Mouse (Mus musculus): ENCODE data around the gene Hck. TPM values are rescaled to one million over a fixed set of nuclear protein-coding genes. Genes with fewer than 3 reads are reported as not detected.

The Hck gene
- polyA plus RNA-seq, 1 experiment from 2014 or later, result 1.1 TPM

DNA sequence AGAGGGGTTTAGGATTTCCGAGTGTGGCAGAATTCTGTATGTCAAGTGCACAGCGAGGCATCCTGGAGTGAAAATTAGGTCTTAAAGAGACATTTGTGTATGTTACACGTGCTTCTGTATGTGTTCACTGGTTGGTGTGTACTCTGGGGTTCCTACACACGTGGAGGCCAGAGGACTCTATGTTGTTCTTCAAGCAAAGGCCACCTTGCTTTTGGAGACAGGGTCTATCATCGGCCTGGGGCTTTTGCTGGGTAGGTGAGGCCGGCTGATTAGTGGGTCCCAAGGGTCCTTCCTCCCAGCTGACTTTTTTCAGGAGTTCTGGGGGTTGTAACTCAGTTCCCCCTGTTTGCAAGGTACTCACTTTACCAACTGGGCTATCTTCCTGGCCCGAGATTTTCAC, 1.3 kb downstream of the Hck start:
- Histone ChIP-seq H3K9me3 (replicated peaks) (no peaks in the 10 kb centered on the region), H3K4me3 (no peak overlapping the region), H3K4me1 (peaks cover 16% of the 10 kb centered on the region), H3K36me3 (ENCODE audit: poor library complexity, severe bottlenecking) (no peaks in the 10 kb centered on the region), H3K4me2 (no peak overlapping the region), H3K27me3 (peaks cover 77% of the 10 kb centered on the region), H3K27ac (no peak overlapping the region), H3K9ac (no peak overlapping the region)
- no peak for ATAC-seq
- WGBS, result 76% methylated on average over 7 of the region's 7 CpGs

GRCm38 (mm10) chr2:153111298-153111697, 3.0 kb downstream of the Hck start:
- Histone ChIP-seq H3K36me3 (ENCODE audit: poor library complexity, severe bottlenecking) (no peaks in the 10 kb centered on the region), H3K9ac (no peak overlapping the region), H3K4me3 (no peak overlapping the region), H3K27me3 (peaks cover 65% of the 10 kb centered on the region), H3K9me3 (replicated peaks) (no peaks in the 10 kb centered on the region), H3K4me1 (peaks cover 16% of the 10 kb centered on the region), H3K4me2 (no peak overlapping the region), H3K27ac (no peak overlapping the region)
- 91% methylated on average over 7 of the region's 7 CpGs for WGBS
- ATAC-seq, result no peak

DNA sequence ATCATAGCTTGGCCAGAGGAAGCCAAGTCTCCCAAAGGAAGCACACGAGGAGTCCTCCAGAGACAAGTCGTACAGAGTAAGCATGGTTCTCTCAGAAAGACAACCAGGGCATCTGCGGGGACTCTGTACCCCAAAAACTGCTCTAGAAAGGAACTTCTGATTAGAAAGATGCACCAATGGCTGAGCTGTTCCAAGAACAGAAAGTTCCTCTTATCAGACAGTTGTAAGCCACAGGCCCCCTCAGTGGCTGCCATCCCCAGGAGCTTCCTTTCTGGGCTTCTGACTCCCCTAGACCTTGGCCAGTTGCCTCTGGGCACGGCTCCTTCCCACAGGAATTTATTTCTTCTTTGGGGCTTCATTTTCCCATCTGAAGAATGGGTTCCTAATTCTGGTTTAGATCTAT, 7.4 kb downstream of the Hck start:
- ATAC-seq, result no peak
- no peak overlapping the region for H3K27ac ChIP-seq
- H3K4me2 ChIP-seq, result no peak overlapping the region
- 87% methylated on average over 4 of the region's 4 CpGs for WGBS
- no peak overlapping the region for H3K4me3 ChIP-seq
- H3K4me1 ChIP-seq, result no peaks in the 10 kb centered on the region
- no peaks in the 10 kb centered on the region for H3K9me3 ChIP-seq (replicated peaks)
- H3K27me3 ChIP-seq, result peaks cover 22% of the 10 kb centered on the region
- H3K9ac ChIP-seq, result no peak overlapping the region
- H3K36me3 ChIP-seq (ENCODE audit: poor library complexity, severe bottlenecking), result no peaks in the 10 kb centered on the region

DNA sequence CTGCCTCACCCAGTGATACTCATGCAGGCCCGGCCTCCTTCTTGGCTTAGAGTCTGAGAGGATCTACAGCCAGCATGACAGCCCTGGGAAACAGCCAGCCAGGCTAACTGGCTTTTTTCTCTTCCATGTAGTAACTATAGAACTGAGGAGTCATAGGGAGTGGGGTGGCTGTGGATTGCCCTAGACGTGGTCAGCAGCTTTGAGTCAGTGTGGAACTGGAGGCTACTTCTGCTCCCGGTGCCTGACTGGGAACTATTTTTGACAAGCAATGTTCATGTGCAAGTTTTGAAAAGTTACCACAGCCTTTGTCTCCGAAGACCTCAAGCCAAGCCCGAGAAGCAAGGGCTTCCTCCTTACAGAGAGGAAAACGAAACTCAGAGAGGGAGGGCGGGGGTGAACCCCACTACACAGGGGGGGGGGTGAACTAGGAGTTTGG, 8.8 kb downstream of the Hck start:
- Histone ChIP-seq H3K4me1 (no peaks in the 10 kb centered on the region), H3K4me2 (no peak overlapping the region), H3K9me3 (replicated peaks) (no peaks in the 10 kb centered on the region), H3K36me3 (ENCODE audit: poor library complexity, severe bottlenecking) (no peaks in the 10 kb centered on the region), H3K9ac (no peak overlapping the region), H3K4me3 (no peak overlapping the region), H3K27me3 (peaks cover 9% of the 10 kb centered on the region; the same call in 1 of the 2 replicates), H3K27ac (no peak overlapping the region)
- no peak for ATAC-seq
- WGBS, result 81% methylated on average over 7 of the region's 7 CpGs

GRCm38 (mm10) chr2:153119488-153119887, 11.2 kb downstream of the Hck start:
- Histone ChIP-seq H3K27ac (no peak overlapping the region), H3K9me3 (replicated peaks) (no peaks in the 10 kb centered on the region), H3K4me2 (no peak overlapping the region), H3K36me3 (ENCODE audit: poor library complexity, severe bottlenecking) (no peaks in the 10 kb centered on the region), H3K27me3 (no peaks in the 10 kb centered on the region; the same call in 1 of the 2 replicates), H3K4me1 (no peaks in the 10 kb centered on the region), H3K4me3 (no peak overlapping the region), H3K9ac (no peak overlapping the region)
- WGBS, result 90% methylated on average over 6 of the region's 6 CpGs
- ATAC-seq, result no peak

- H3K9me3 ChIP-seq (replicated peaks), result no peaks in the 10 kb centered on the region
- H3K27me3 ChIP-seq, result no peaks in the 10 kb centered on the region; the same call in 1 of the 2 replicates
- H3K27ac ChIP-seq, result no peak overlapping the region
- H3K36me3 ChIP-seq (ENCODE audit: poor library complexity, severe bottlenecking), result no peaks in the 10 kb centered on the region
- H3K4me3 ChIP-seq, result no peak overlapping the region
- ATAC-seq, result no peak
- WGBS, result 75% methylated on average over 8 of the region's 8 CpGs
- H3K9ac ChIP-seq, result no peak overlapping the region
- no peaks in the 10 kb centered on the region for H3K4me1 ChIP-seq
- no peak overlapping the region for H3K4me2 ChIP-seq
These were observed 11.9 kb downstream of the Hck start for GRCm38 (mm10) chr2:153120126-153120525.

DNA sequence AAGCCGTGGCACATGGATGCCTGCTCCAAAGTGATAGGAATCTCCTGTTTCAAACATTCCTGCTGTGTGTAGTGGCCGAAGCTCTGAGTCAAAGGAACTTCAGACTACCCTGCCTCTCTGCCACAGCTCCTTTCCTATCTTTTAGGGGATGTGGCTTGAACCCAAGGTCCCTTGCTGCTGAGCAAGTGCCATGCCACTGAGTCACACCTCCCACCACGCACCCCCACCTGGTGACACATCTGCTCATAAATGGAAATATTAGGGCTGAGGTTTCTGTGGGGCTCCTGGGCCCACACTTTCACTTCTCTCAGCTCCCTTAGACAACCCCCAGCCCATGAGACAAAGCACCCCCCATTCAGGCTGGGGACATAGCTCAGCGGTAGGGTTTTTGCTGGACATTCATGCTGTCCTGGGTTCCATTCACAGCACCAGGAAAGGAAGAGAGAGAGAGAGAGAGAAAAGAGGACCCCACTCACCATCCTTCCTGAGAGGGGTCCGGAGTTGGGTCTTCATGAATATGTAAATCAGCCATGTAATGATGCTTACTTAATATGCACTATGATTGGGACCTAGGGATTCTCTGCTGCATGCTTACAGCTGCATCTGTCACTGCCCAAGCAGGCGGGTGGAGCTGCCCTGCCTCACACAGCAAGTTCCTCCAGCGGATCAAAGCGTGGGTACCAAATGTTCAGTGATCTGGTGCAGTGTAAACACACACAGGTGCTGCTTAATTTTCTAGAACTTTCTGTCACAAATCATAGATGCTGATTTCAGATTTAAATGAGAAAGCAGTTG, 13.8 kb downstream of the Hck start:
- no peak overlapping the region for H3K4me2 ChIP-seq
- no peaks in the 10 kb centered on the region for H3K4me1 ChIP-seq
- H3K4me3 ChIP-seq, result no peak overlapping the region
- H3K9me3 ChIP-seq (replicated peaks), result no peaks in the 10 kb centered on the region
- H3K36me3 ChIP-seq (ENCODE audit: poor library complexity, severe bottlenecking), result no peaks in the 10 kb centered on the region
- peaks cover 5% of the 10 kb centered on the region; the same call in 1 of the 2 replicates for H3K27me3 ChIP-seq
- WGBS, result 74% methylated on average over 8 of the region's 8 CpGs
- no peak overlapping the region for H3K9ac ChIP-seq
- H3K27ac ChIP-seq, result no peak overlapping the region
- no peak for ATAC-seq

GRCm38 (mm10) chr2:153122701-153123100, 14.4 kb downstream of the Hck start:
- Histone ChIP-seq H3K27ac (no peak overlapping the region), H3K9ac (no peak overlapping the region), H3K36me3 (ENCODE audit: poor library complexity, severe bottlenecking) (no peaks in the 10 kb centered on the region), H3K27me3 (peaks cover 5% of the 10 kb centered on the region; the same call in 1 of the 2 replicates), H3K4me1 (no peaks in the 10 kb centered on the region), H3K4me2 (no peak overlapping the region), H3K4me3 (no peak overlapping the region), H3K9me3 (replicated peaks) (no peaks in the 10 kb centered on the region)
- WGBS, result 89% methylated on average over 7 of the region's 7 CpGs
- ATAC-seq, result no peak

- ATAC-seq, result no peak
- peaks cover 5% of the 10 kb centered on the region; the same call in 1 of the 2 replicates for H3K27me3 ChIP-seq
These were observed 17.6 kb downstream of the Hck start for GRCm38 (mm10) chr2:153125875-153126274.

GRCm38 (mm10) chr2:153131019-153131418, 22.8 kb downstream of the Hck start:
- Histone ChIP-seq H3K4me2 (no peak overlapping the region), H3K27ac (no peak overlapping the region), H3K4me3 (no peak overlapping the region), H3K27me3 (peaks cover 1% of the 10 kb centered on the region; the same call in 1 of the 2 replicates), H3K36me3 (ENCODE audit: poor library complexity, severe bottlenecking) (no peaks in the 10 kb centered on the region), H3K9me3 (replicated peaks) (no peaks in the 10 kb centered on the region), H3K9ac (no peak overlapping the region), H3K4me1 (no peaks in the 10 kb centered on the region)
- 9% methylated on average over 6 of the region's 6 CpGs for whole genome bisulfite sequencing
- no peak for ATAC-seq

More at GRCm38 (mm10) chr2:153125875-153126274, 17.6 kb downstream of the Hck start:
- Histone ChIP-seq H3K9ac (no peak overlapping the region), H3K4me2 (no peak overlapping the region), H3K9me3 (replicated peaks) (no peaks in the 10 kb centered on the region), H3K36me3 (ENCODE audit: poor library complexity, severe bottlenecking) (no peaks in the 10 kb centered on the region), H3K4me3 (no peak overlapping the region), H3K27ac (no peak overlapping the region), H3K4me1 (no peaks in the 10 kb centered on the region)
- WGBS, result 60% methylated on average over 5 of the region's 5 CpGs

- H3K27me3 ChIP-seq, result no peaks in the 10 kb centered on the region; the same call in 1 of the 2 replicates
- ATAC-seq, result no peak
- WGBS, result 39% methylated on average over 5 of the region's 5 CpGs
- H3K4me3 ChIP-seq, result no peak overlapping the region
- no peaks in the 10 kb centered on the region for H3K36me3 ChIP-seq (ENCODE audit: poor library complexity, severe bottlenecking)
- H3K4me2 ChIP-seq, result no peak overlapping the region
- H3K9ac ChIP-seq, result no peak overlapping the region
- H3K9me3 ChIP-seq (replicated peaks), result no peaks in the 10 kb centered on the region
- no peak overlapping the region for H3K27ac ChIP-seq
- H3K4me1 ChIP-seq, result no peaks in the 10 kb centered on the region
These were observed 26.0 kb downstream of the Hck start for GRCm38 (mm10) chr2:153134237-153134636.

- Histone ChIP-seq H3K9ac (no peak overlapping the region), H3K4me3 (no peak overlapping the region), H3K4me2 (no peak overlapping the region), H3K9me3 (replicated peaks) (no peaks in the 10 kb centered on the region), H3K36me3 (ENCODE audit: poor library complexity, severe bottlenecking) (no peaks in the 10 kb centered on the region), H3K27me3 (no peaks in the 10 kb centered on the region; the same call in 1 of the 2 replicates), H3K27ac (no peak overlapping the region), H3K4me1 (peaks cover 8% of the 10 kb centered on the region; the same call in 1 of the 2 replicates)
- no peak for ATAC-seq
- WGBS, result 65% methylated on average over 4 of the region's 4 CpGs
These were observed 27.9 kb downstream of the Hck start for GRCm38 (mm10) chr2:153136211-153136610.

Measured in forebrain, embryonic 13.5 days (tissue).